Mouse (Mus musculus) mouse trophoblast stem cell (cell line): Measurements from ENCODE around the gene Fam131c.

ENCODE experiments used
- in situ Hi-C, 2 experiments: fragments of 300-500 bp; cut with MseI, MboI; formaldehyde crosslinking; loops; 2 replicates in 1 of 2; 3 replicates in 1 of 2; pipeline ENCODE4 v1.15.1; 2025

The Fam131c gene

DNA sequence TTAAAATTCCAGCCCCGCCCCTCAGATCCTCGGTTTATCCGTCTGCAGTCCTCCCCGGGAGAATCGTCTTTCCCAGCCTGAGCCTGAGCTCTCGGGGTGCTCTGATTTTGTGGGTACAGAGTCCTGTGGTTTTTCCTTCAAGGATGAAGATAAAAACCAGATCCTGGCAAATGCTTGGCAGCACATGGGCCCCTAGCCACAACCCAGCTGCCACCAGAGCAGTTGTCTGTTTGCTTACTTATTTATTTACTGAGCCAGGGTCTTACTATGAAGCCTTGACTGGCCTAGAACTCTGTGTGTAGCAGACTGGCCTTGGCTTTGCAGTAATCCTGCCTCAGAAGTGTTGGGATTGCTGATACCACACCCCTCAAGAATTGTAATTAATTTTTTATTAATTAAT is 8.8 kb upstream of the Fam131c start:
- in situ Hi-C loops: no loop called here

- in situ Hi-C loops: loop anchor here (5.0 kb wide), 2 partner anchors 84 to 94 kb away; no protein-coding TSS in a partner anchor
These were observed 7.2 kb upstream of the Fam131c start for GRCm38 (mm10) chr4:141360846-141361245.

DNA sequence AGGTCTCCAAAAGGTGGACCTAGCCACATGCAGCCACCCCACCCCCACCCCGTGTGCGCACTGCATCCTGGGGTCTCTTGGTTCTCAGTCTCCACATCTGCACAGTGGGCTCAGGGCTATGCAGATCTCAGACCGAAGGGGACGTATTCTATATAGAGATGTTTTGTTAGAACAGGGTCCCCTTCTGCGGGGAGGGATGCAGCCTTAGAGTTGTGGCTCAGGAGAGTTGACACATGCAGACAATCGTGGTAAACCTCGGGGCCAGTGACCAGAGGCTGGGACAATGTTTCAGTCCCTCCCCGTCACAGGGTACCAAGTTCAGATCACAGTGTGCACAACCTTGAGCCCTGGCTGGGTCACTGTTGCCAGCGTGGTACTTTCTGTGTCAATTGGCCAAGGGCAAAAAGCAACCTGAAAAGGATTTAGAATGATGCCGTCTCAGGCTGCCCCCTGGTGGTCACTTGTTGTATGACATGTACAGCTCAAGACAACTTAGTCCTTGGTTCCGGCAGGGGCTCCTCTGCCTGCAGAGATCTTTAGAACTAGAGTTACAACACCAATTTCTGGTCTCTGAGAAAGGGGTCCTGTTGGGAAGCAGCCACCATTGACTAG is 5.0 kb upstream of the Fam131c start:
- in situ Hi-C loops: loop anchor here (5.0 kb wide), 2 partner anchors 86 to 96 kb away; no protein-coding TSS in a partner anchor

DNA sequence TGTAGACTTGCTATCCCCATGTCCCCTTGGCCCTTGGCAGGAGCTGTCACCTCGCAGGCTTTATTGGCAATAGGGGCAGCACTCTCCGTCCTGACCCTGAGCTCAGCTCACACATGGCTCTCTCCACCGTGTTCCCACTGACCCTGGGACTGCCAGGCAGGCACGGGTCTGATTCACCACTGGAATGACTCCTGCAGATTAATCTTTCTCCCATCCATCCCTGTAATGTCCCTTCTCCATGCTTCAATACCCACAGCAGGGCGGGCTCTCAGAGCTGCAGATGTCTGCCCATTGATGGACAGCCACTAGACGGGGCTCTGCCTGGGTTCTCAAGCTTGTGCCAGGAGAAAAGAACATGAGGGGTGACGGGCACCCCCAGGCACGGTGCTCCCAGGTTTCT is 2.9 kb upstream of the Fam131c start:
- in situ Hi-C loops: no loop called here

DNA sequence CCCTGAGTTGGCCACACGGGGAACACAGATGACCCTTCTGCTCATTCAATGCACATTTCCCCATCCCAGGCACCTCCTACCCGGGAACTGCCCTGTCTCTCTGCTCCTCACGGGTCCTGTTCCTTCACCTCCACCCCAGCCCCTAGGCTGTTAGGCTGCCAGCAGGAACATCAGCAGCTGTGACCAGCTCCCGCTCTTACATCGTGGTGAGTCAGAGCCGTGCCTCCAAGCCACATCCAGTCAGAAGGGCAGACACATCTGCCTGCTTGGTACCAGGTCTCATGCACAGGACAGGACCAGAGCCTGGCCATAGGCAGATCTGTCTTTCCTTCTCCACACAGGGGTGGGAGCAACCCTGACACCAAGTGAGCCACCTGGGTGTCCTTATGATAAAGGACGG is 2.1 kb upstream of the Fam131c start:
- in situ Hi-C loops: no loop called here

DNA sequence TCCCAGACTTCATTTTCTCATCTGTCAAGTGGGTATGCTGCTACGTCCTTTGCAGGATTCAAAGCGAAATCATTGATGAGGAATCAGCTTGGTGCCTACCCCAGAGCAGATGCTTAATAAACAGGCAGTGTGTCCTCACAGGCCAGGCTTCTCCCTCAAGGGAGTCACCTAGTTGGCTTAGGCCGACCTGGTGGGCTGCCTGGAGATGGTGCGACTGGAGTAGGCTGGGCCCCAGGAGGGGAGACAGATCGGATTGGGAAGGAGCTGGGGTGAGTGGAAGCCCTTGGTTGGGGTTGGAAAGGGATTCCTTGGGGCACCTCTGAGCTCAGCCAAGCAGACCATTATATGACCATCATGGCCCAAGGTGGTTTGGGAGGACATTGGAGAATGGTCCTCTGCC is 4.4 kb downstream of the Fam131c start:
- in situ Hi-C loops: no loop called here

DNA sequence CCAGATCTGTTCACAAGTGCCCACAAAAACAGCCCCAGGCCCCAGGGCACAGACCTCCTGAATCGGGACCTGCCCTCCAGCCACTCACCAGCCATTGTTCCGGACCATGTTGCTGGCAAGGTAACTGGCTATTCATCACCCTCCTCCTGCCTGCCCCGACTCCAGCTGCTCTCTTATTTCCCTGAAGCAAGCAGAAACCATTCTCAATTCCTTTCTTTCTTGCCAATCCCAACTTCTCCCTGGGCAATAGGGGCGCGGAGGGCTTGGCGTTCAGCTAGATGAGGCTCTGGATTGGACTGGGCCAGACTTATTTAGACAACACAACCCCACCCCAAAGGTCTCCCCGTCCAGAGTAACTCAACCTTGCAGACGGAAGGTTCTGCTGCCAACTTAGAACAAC is 11.7 kb downstream of the Fam131c start:
- in situ Hi-C loops: no loop called here

DNA sequence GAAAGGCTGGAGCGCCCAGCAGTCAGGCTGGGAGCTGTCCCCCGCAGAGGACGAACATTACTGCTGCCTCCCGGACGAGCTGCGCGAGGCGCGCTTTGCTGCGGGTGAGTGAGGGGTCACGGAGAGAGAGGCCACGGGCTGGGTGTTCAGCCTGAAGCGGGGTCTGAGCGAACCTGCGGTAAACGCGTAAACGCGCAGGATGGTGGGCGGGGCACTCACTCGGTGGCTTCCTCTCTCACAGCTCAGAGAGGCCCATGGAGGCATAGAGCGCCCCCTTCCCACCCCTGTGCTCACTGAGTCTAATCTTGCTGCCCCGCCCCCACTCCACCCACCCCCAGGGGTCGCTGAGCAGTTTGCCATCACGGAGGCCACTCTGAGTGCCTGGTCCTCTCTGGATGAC is 14.4 kb downstream of the Fam131c start:
- in situ Hi-C loops: no loop called here

GRCm38 (mm10) chr4:141385275-141385674 is 17.3 kb downstream of the Fam131c start:
- in situ Hi-C loops: no loop called here

GRCm38 (mm10) chr4:141386150-141386549 is 18.1 kb downstream of the Fam131c start:
- in situ Hi-C loops: no loop called here

DNA sequence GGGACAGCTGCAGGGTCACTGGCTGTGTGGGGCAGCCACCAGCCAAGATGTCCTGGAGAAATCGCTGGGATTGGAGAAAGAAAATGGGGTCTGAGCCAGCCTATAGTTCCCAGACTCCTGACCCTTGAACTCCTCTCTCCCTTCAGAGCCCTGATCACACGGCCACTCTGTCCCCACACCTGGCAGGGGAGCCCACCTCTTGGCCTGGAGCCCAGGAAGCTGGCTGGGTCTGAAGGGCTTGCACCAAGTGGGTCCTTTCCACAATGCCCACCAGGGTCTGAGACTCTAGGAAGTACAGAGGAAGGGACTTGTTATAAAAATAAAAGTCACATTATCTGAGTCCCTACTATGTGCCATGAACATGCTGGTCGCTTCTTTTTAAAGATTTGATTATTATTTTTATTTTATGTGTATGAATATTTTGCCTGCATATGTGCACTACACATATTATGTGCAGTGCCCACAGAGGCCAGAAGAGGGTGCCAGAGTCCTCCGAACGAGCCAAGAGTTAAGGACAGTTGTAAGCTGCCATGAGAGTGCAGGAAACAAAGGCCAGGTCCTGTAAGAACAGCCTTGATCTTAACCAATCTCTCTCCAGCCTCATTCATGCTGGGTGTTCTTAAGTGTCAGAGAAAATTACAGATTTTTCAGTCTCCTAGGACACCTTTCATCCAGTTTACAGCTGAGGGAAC is 19.2 kb downstream of the Fam131c start:
- in situ Hi-C loops: no loop called here

DNA sequence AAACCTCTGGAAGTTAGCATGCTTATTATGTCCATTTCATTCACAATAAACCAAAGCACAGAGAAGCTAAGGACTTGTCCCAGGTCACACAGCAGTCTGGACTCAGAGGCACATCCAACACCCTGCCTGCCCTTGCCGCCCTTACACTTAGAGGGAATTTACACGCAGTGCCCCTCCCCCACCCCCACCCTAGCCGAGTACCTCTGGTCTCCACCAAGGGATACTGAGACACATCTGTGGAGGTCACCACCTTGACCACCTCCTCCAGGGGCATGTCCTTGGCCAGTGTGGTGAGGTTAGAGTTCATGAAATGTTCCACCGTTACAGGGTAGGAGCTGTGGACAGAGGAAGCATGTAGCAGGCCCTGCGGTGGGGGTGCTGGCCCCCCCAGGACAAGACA is 19.9 kb downstream of the Fam131c start:
- in situ Hi-C loops: no loop called here

DNA sequence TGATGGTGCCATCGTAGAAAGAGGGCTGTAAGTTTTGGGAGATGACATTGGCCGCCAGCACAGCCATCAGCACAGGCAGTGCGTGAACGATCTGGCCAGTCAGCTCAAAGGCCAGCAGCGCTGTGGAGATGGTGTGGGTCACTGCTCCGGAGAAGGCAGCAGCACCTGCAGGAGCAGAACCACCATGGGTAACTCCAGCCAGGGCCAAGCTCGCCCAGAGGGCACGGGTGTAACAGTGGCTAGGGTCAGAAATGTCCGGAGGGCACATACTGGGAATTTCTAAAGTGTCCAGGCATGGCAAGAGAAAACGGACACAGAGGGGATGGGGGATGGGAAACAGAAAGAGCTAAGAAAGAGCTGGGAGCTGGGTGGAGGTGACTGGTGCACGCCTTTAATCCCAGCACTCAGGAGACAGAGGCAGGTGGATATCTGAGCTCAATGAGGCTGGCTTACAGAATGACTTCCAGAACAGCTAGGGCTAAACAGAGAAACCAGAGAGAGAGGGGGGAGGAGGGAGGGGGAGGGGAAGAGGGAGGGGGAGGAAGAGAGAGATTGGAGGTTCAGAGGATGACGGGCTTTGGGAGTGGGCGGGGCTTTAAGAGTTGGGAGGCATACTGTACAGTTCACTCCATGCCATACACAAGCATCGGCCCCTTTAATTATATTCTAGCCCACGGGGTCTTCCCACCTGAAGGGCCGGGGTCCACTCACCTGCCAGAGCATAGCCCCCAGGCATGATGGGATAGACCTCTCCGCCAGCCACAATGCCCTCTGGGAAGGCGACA is 21.5 kb downstream of the Fam131c start:
- in situ Hi-C loops: loop anchor here in 1 of 2 experiments (5.0 kb wide), 1 partner anchor 38 kb away; no protein-coding TSS in a partner anchor

DNA sequence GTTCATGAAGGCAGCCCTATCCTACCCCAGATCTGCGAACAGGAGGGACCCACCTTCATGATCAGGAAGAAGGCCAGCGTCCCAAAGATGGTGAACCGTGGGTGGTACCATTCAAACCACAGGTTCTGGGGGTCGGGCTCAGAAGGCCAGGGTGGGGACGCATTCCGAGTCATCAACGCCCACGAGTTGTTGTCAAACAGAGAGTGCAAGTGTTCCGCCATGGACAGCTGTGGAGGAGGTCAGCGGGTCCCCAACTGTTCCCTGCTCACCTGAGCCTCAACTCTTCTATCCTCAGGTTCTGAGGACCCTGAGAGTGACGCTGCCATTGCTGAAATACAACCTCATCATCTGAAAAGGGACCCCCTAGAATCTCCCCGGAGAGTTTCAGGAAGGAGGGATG is 23.3 kb downstream of the Fam131c start:
- in situ Hi-C loops: loop anchor here in 1 of 2 experiments (5.0 kb wide), 1 partner anchor 36 kb away; no protein-coding TSS in a partner anchor

DNA sequence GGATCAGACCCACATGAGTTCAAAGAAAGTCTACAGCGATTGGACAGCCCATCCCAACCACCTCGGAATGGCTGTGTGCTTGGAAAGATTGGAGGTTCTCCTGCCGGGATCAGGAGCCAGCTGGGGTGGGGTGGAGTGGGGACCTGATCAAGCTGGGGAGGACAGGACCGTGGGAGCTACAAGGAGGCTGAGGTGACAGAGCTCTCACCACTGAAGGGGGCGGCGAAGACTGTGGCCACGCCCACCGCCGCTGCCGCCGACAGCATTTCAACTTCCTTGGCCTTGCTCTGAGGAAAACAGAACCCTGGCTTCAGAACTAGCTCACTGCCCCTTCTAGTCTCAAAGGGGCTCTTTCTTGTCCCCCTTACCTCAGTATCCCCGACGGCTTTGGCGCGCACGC is 26.7 kb downstream of the Fam131c start:
- in situ Hi-C loops: loop anchor here in 1 of 2 experiments (5.0 kb wide), 1 partner anchor 33 kb away; no protein-coding TSS in a partner anchor

GRCm38 (mm10) chr4:141397861-141398260 is 29.8 kb downstream of the Fam131c start:
- in situ Hi-C loops: no loop called here

DNA sequence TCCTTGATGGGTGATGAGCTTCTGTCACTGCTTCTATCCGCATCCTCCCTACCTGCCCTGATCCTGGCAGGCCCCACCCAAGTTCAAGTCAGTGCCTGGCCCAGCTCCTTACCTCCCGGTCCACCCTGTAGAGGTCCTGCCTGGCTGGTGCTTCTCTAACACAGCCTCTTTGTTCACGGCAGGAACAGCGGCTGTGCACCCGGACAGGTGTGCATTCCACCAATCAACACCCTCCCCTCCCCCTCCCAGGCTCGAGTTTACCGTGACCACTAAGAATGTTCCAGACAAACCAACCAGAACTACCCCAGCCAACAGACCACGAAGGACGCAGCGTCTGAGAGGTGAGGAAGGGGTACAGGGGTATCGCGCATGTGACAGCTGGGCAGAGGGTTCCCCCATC is 30.5 kb downstream of the Fam131c start, which contains the start of gene Clcnka:
Gene Clcnka, minus strand, starts transcription at position 180 of the 400 bp plus-strand sequence.
- in situ Hi-C loops: no loop called here

- in situ Hi-C loops: no loop called here
These were observed 32.2 kb downstream of the Fam131c start for GRCm38 (mm10) chr4:141400171-141400570.

- in situ Hi-C loops: no loop called here
These were observed 36.7 kb downstream of the Fam131c start for GRCm38 (mm10) chr4:141404518-141405313.

GRCm38 (mm10) chr4:141405314-141405622 is 37.2 kb downstream of the Fam131c start:
- in situ Hi-C loops: no loop called here

GRCm38 (mm10) chr4:141406516-141407299 is 38.7 kb downstream of the Fam131c start:
- in situ Hi-C loops: no loop called here
